Mouse (Mus musculus): ENCODE measurements around the gene Ntrk2. TPM values are rescaled to one million over a fixed set of nuclear protein-coding genes. Genes with fewer than 3 reads are reported as not detected.

Ntrk2 gene
- polyA plus RNA-seq, 1 experiment, result not detected

DNA sequence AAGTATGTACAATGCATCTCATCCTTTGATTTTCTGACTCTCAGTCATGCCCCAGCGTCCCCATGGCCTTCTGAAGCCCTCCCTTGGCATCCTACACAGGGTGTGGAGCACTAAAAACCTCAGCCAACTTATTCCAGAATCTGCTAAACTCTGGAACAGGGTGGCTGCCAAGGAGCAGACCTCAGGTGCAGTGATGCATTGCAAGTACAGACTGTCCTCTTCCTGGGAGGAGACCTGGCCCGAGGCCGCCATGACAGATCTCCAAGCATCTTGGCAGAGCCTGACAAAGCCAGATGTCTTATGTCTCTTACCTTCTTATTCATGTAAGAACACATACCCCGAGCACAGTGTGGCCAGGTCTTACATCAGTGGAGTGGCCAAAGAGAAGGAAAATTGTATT lies 250.5 kb downstream of the Ntrk2 start:
- Histone ChIP-seq H3K4me3 (replicated peaks; ENCODE audit: control insufficient read depth, low read depth, low read length) (no peak overlapping the region), H3K4me1 (ENCODE audit: control insufficient read depth, insufficient read depth, low read length) (no peaks in the 10 kb centered on the region), H3K27ac (ENCODE audit: control insufficient read depth, insufficient read depth, low read depth, low read length, poor library complexity) (no peak overlapping the region)
- TF ChIP-seq CTCF (IDR thresholded peaks at IDR 0.05; ENCODE audit: control insufficient read depth, insufficient read depth, low read length) (no peak), POLR2A (IDR thresholded peaks at IDR 0.05; ENCODE audit: borderline replicate concordance, control insufficient read depth, low read depth, low read length) (no peak)
- WGBS, result 69% methylated on average over 4 of the region's 4 CpGs

DNA sequence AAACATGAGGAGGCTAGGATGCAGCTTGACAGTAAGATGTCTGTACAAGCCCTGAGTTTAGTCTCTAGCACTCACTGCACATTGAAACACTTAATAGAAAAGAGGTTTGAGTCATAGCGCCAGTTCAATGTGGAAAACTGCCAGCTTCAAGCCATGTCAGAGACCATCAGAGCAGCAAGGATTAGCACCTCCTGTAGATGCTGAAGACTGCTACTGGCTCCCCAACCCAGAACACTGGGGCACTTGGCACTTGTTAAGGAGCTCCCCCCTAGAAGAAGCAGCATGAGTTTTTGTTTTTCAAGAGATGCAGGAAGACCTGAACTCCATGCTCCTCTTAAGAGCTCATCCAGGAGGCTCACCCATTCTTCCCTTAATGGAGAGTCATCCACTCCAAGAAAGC lies 251.5 kb downstream of the Ntrk2 start:
- Histone ChIP-seq H3K4me1 (ENCODE audit: control insufficient read depth, insufficient read depth, low read length) (no peaks in the 10 kb centered on the region), H3K27ac (ENCODE audit: control insufficient read depth, insufficient read depth, low read depth, low read length, poor library complexity) (no peak overlapping the region), H3K4me3 (replicated peaks; ENCODE audit: control insufficient read depth, low read depth, low read length) (no peak overlapping the region)
- no peak for TF ChIP-seq CTCF (IDR thresholded peaks at IDR 0.05; ENCODE audit: control insufficient read depth, insufficient read depth, low read length)
- TF ChIP-seq POLR2A (IDR thresholded peaks at IDR 0.05; ENCODE audit: borderline replicate concordance, control insufficient read depth, low read depth, low read length), result no peak
- WGBS, result 86% methylated on average over 1 of the region's 1 CpGs

GRCm38 (mm10) chr13:59059118-59059517 lies 252.7 kb downstream of the Ntrk2 start:
- WGBS, result 36% methylated on average over 7 of the region's 7 CpGs
- Histone ChIP-seq H3K27ac (ENCODE audit: control insufficient read depth, insufficient read depth, low read depth, low read length, poor library complexity) (no peak overlapping the region), H3K4me3 (replicated peaks; ENCODE audit: control insufficient read depth, low read depth, low read length) (no peak overlapping the region), H3K4me1 (ENCODE audit: control insufficient read depth, insufficient read depth, low read length) (no peaks in the 10 kb centered on the region)
- TF ChIP-seq CTCF (IDR thresholded peaks at IDR 0.05; ENCODE audit: control insufficient read depth, insufficient read depth, low read length), result no peak
- no peak for TF ChIP-seq POLR2A (IDR thresholded peaks at IDR 0.05; ENCODE audit: borderline replicate concordance, control insufficient read depth, low read depth, low read length)

GRCm38 (mm10) chr13:59065677-59066076 lies 259.3 kb downstream of the Ntrk2 start:
- WGBS, result 69% methylated on average over 3 of the region's 3 CpGs
- Histone ChIP-seq H3K27ac (ENCODE audit: control insufficient read depth, insufficient read depth, low read depth, low read length, poor library complexity) (no peak overlapping the region), H3K4me3 (replicated peaks; ENCODE audit: control insufficient read depth, low read depth, low read length) (no peak overlapping the region), H3K4me1 (ENCODE audit: control insufficient read depth, insufficient read depth, low read length) (no peaks in the 10 kb centered on the region)
- TF ChIP-seq CTCF (IDR thresholded peaks at IDR 0.05; ENCODE audit: control insufficient read depth, insufficient read depth, low read length) (no peak), POLR2A (IDR thresholded peaks at IDR 0.05; ENCODE audit: borderline replicate concordance, control insufficient read depth, low read depth, low read length) (no peak)

DNA sequence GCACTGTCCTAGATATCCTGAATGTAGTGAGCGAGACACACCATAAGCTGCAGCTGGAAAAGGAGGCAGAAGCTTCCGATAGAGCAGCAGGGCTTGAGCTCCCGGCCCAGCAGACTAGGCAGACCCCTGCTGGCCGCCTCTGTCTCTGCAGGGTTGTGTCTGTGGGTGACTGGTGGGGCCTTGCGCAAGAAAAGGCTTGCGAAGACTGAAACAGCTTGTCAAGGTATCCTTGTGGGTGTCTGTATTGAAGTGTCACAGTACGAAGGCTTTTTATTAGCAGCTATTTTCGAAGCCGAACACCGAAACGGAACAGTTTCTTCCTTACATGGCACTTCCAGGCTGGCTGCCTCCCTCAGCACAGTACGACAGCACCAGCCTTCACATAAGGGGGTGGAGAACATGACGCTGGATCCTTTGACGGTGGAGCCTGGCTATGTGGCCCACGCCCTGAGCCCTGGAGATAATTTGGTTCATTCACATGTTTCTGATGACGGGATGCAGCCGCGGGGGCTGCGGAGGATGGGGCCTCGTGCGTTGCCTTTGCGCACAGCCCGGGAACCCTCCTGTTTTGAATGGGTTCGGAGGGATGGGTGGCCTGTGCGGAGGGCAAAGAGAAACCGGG lies 267.4 kb downstream of the Ntrk2 start:
- Histone ChIP-seq H3K27ac (ENCODE audit: control insufficient read depth, insufficient read depth, low read depth, low read length, poor library complexity) (no peak overlapping the region), H3K4me3 (replicated peaks; ENCODE audit: control insufficient read depth, low read depth, low read length) (no peak overlapping the region), H3K4me1 (ENCODE audit: control insufficient read depth, insufficient read depth, low read length) (no peaks in the 10 kb centered on the region)
- WGBS, result 23% methylated on average over 26 of the region's 26 CpGs
- TF ChIP-seq POLR2A (IDR thresholded peaks at IDR 0.05; ENCODE audit: borderline replicate concordance, control insufficient read depth, low read depth, low read length) (no peak), CTCF (IDR thresholded peaks at IDR 0.05; ENCODE audit: control insufficient read depth, insufficient read depth, low read length) (peak; percentile 31; the same call in 1 of the 2 replicates)

DNA sequence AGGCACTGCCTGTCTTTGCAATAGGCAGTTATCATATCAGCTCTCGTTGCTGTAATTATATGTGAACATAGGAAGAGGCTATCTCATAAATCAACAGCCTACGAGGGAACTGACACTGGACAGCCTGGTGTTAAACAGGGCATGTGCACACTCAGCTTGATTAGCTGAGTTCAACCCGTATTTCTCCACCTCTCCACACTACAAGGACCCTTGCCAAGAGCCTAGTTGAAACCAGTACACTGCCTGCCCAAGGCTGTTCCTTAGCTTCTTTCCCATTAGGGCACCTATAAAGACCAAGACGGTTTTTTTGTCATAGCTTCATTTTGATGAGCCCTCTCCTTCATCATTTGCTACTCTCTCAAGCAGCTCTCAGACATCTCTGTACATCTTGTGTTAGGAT lies 270.1 kb downstream of the Ntrk2 start:
- no peak overlapping the region for H3K27ac ChIP-seq (ENCODE audit: control insufficient read depth, insufficient read depth, low read depth, low read length, poor library complexity)
- no peaks in the 10 kb centered on the region for H3K4me1 ChIP-seq (ENCODE audit: control insufficient read depth, insufficient read depth, low read length)
- WGBS, result 49% methylated on average over 4 of the region's 4 CpGs
- no peak overlapping the region for H3K4me3 ChIP-seq (replicated peaks; ENCODE audit: control insufficient read depth, low read depth, low read length)
- TF ChIP-seq POLR2A (IDR thresholded peaks at IDR 0.05; ENCODE audit: borderline replicate concordance, control insufficient read depth, low read depth, low read length), result no peak
- TF ChIP-seq CTCF (IDR thresholded peaks at IDR 0.05; ENCODE audit: control insufficient read depth, insufficient read depth, low read length), result no peak

DNA sequence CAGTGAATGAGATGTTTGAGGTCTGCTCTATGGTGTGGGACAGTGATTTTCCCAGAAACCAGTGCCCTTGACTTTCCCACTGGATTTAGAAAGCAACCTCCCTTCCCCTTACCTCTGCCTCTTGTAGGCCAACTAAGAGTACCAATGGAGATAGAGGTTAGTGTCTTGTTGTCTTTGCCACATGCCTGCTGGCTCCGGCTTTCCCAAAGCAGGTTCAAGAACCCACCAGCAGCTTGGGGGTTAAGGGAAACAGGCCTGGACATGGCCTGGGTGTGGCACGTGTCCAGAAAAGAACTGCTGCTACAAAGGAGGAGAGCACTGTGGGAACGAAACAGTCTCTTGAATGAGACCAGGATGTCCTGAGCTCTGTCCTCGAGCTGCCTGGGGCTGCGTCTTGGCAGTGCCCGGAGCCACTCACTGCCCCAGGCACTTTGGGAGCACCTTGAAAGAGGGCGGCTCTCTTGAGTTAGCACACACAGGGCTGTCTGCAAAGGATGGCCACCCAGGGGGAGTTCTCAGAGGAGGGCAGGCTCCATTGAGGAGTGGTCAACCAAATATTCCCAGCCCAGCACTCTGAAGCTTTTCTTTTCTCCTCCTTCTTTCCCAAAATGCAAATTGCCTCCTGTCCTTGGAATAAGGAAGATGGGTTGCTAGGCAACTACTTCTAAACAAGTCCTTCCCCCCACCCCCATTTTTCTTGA lies 273.5 kb downstream of the Ntrk2 start:
- Histone ChIP-seq H3K27ac (ENCODE audit: control insufficient read depth, insufficient read depth, low read depth, low read length, poor library complexity) (no peak overlapping the region), H3K4me1 (ENCODE audit: control insufficient read depth, insufficient read depth, low read length) (no peaks in the 10 kb centered on the region), H3K4me3 (replicated peaks; ENCODE audit: control insufficient read depth, low read depth, low read length) (no peak overlapping the region)
- WGBS, result 61% methylated on average over 7 of the region's 7 CpGs
- no peak for TF ChIP-seq POLR2A (IDR thresholded peaks at IDR 0.05; ENCODE audit: borderline replicate concordance, control insufficient read depth, low read depth, low read length)
- no peak for TF ChIP-seq CTCF (IDR thresholded peaks at IDR 0.05; ENCODE audit: control insufficient read depth, insufficient read depth, low read length)

GRCm38 (mm10) chr13:59080468-59080867 lies 274.1 kb downstream of the Ntrk2 start:
- TF ChIP-seq POLR2A (IDR thresholded peaks at IDR 0.05; ENCODE audit: borderline replicate concordance, control insufficient read depth, low read depth, low read length) (no peak), CTCF (IDR thresholded peaks at IDR 0.05; ENCODE audit: control insufficient read depth, insufficient read depth, low read length) (no peak)
- 68% methylated on average over 5 of the region's 5 CpGs for whole genome bisulfite sequencing
- no peak overlapping the region for H3K27ac ChIP-seq (ENCODE audit: control insufficient read depth, insufficient read depth, low read depth, low read length, poor library complexity)
- no peaks in the 10 kb centered on the region for H3K4me1 ChIP-seq (ENCODE audit: control insufficient read depth, insufficient read depth, low read length)
- H3K4me3 ChIP-seq (replicated peaks; ENCODE audit: control insufficient read depth, low read depth, low read length), result no peak overlapping the region
